Mouse (Mus musculus) CH12.LX (cell line): Measurements from ENCODE around the gene She. TPM values are rescaled to one million over a fixed set of nuclear protein-coding genes. Genes with fewer than 3 reads are reported as not detected.

Experiments used
- DNase-seq: peaks from one replicate; pipeline ENCODE4 v3.0.0-alpha.2; 2013; ENCODE audit errors: extremely low read depth
- H3K27ac ChIP-seq: 2 replicates; pipeline ENCODE4 v1.5.1; 2012; ENCODE audit warnings: low read depth, mild to moderate bottlenecking, control low read depth, moderate library complexity; ENCODE audit not compliant: insufficient read depth
- H3K27me3 ChIP-seq: replicated peaks from 2 replicates; pipeline ENCODE3; 2012; ENCODE audit warnings: inconsistent platforms
- H3K36me3 ChIP-seq, 2 experiments: replicated peaks in 1 of 2; 2 replicates each; pipeline versions ENCODE3 to v1.6.1; 2012; ENCODE audit warnings: inconsistent platforms in 1 of 2, low read length in 1 of 2, mild to moderate bottlenecking in 1 of 2, mixed read lengths in 1 of 2, moderate library complexity in 1 of 2; ENCODE audit not compliant: control insufficient read depth in 1 of 2, insufficient read depth in 1 of 2
- H3K4me1 ChIP-seq, 2 experiments: 2 replicates each; pipeline ENCODE4 v1.6.1; 2012; ENCODE audit warnings: inconsistent platforms in 1 of 2, moderate library complexity in 1 of 2; ENCODE audit not compliant: insufficient read depth in 2 of 2, control insufficient read depth in 1 of 2
- H3K4me2 ChIP-seq: 2 replicates; pipeline ENCODE4 v1.6.1; 2012; ENCODE audit warnings: low read depth, mild to moderate bottlenecking, control low read depth; ENCODE audit not compliant: poor library complexity, insufficient read depth, severe bottlenecking
- H3K4me3 ChIP-seq, 3 experiments: fragments of 150-350 bp in 1 of 3; sonication (generic) in 1 of 3; replicated peaks in 1 of 3; 2 replicates each; pipeline versions ENCODE3 to v1.5.1; 2011 to 2012; ENCODE audit warnings: low read depth in 2 of 3, low read length in 2 of 3, mild to moderate bottlenecking in 2 of 3, moderate library complexity in 2 of 3, control low read depth in 1 of 3, improper control_type of control experiment in 1 of 3, inconsistent platforms in 1 of 3, mixed read lengths in 1 of 3; ENCODE audit not compliant: poor library complexity in 1 of 3
- H3K79me2 ChIP-seq: replicated peaks from 2 replicates; pipeline ENCODE4 v1.6.1; 2012; ENCODE audit warnings: mild to moderate bottlenecking, moderate library complexity; ENCODE audit not compliant: control insufficient read depth, poor library complexity, insufficient read depth, severe bottlenecking; ENCODE audit errors: extremely low read depth
- H3K9ac ChIP-seq: 2 replicates; pipeline ENCODE4 v1.6.1; 2012; ENCODE audit warnings: low read depth, mild to moderate bottlenecking, control low read depth, moderate library complexity; ENCODE audit not compliant: insufficient read depth
- H3K9me3 ChIP-seq: replicated peaks from 2 replicates; pipeline ENCODE3; 2012; ENCODE audit warnings: low read length, inconsistent platforms, mixed read lengths
- BHLHE40 ChIP-seq: IDR thresholded peaks from 2 replicates; pipeline ENCODE4 v1.6.1; 2011; ENCODE audit warnings: mild to moderate bottlenecking, low read depth, low read length, improper control_type of control experiment
- CHD2 ChIP-seq: IDR thresholded peaks from 2 replicates; pipeline ENCODE4 v1.6.1; 2011; ENCODE audit warnings: low read length, improper control_type of control experiment
- CTCF ChIP-seq, 2 experiments: IDR thresholded peaks in 1 of 2; conservative IDR thresholded peaks in 1 of 2; 2 replicates each; pipeline ENCODE4 v1.5.1; 2011 to 2012; ENCODE audit warnings: low read depth in 2 of 2, low read length in 2 of 2, improper control_type of control experiment in 1 of 2, inconsistent platforms in 1 of 2, mild to moderate bottlenecking in 1 of 2, moderate library complexity in 1 of 2
- ELF1 ChIP-seq: IDR thresholded peaks from 2 replicates; pipeline ENCODE4 v1.6.1; 2014; ENCODE audit warnings: low read depth, mild to moderate bottlenecking, inconsistent platforms, low read length, improper control_type of control experiment
- GABPA ChIP-seq: IDR thresholded peaks from 2 replicates; pipeline ENCODE4 v1.6.1; 2012; ENCODE audit warnings: low read depth, low read length, improper control_type of control experiment, inconsistent platforms; ENCODE audit not compliant: insufficient replicate concordance
- IRF4 ChIP-seq: IDR thresholded peaks from 2 replicates; pipeline ENCODE4 v1.6.1; 2014; ENCODE audit warnings: low read depth, mild to moderate bottlenecking, inconsistent platforms, low read length, improper control_type of control experiment
- JUND ChIP-seq: conservative IDR thresholded peaks from 2 replicates; pipeline ENCODE4 v1.6.1; 2011; ENCODE audit warnings: low read depth, low read length, improper control_type of control experiment
- MAX ChIP-seq: IDR thresholded peaks from 2 replicates; pipeline ENCODE4 v1.6.1; 2011; ENCODE audit warnings: low read length, improper control_type of control experiment
- MAZ ChIP-seq: IDR thresholded peaks from 2 replicates; pipeline ENCODE4 v1.6.1; 2012; ENCODE audit warnings: low read depth, mild to moderate bottlenecking, inconsistent platforms, low read length, improper control_type of control experiment, moderate library complexity
- MXI1 ChIP-seq: IDR thresholded peaks from 2 replicates; pipeline ENCODE4 v1.6.1; 2011; ENCODE audit warnings: mild to moderate bottlenecking, low read depth, low read length, improper control_type of control experiment
- MYC ChIP-seq: IDR thresholded peaks from 2 replicates; pipeline ENCODE4 v1.6.1; 2011; ENCODE audit warnings: low read depth, mild to moderate bottlenecking, improper control_type of control experiment, low read length
- POLR2A ChIP-seq: IDR thresholded peaks from 2 replicates; pipeline ENCODE4 v1.6.1; 2011; ENCODE audit warnings: low read depth, mild to moderate bottlenecking, improper control_type of control experiment, low read length
- SIN3A ChIP-seq: IDR thresholded peaks from 2 replicates; pipeline ENCODE4 v1.6.1; 2012; ENCODE audit warnings: low read length, improper control_type of control experiment, inconsistent platforms
- TCF12 ChIP-seq: IDR thresholded peaks from 2 replicates; pipeline ENCODE4 v1.6.1; 2014; ENCODE audit warnings: low read depth, mild to moderate bottlenecking, inconsistent platforms, low read length, improper control_type of control experiment
- UBTF ChIP-seq: IDR thresholded peaks from 2 replicates; pipeline ENCODE4 v1.6.1; 2012; ENCODE audit warnings: low read depth, mild to moderate bottlenecking, inconsistent platforms, low read length, improper control_type of control experiment, moderate library complexity
- USF1 ChIP-seq: IDR thresholded peaks from 2 replicates; pipeline ENCODE4 v1.6.1; 2014; ENCODE audit warnings: low read depth, mild to moderate bottlenecking, inconsistent platforms, low read length, improper control_type of control experiment
- USF2 ChIP-seq: conservative IDR thresholded peaks from 2 replicates; pipeline ENCODE4 v1.6.1; 2011; ENCODE audit warnings: low read depth, low read length, improper control_type of control experiment
- ZKSCAN1 ChIP-seq: IDR thresholded peaks from 2 replicates; pipeline ENCODE4 v1.6.1; 2012; ENCODE audit warnings: low read depth, inconsistent platforms, low read length, improper control_type of control experiment, borderline replicate concordance
- ZMIZ1 ChIP-seq: IDR thresholded peaks from 2 replicates; pipeline ENCODE4 v1.6.1; 2012; ENCODE audit warnings: low read depth, mild to moderate bottlenecking, inconsistent platforms, low read length, improper control_type of control experiment
- dilution Hi-C: fragments of 300-500 bp; cut with MboI; formaldehyde crosslinking; loops from 2 replicates; pipeline ENCODE4 v1.14.3; 2020; ENCODE audit warnings: low sequenced_read_pairs; ENCODE audit not compliant: extremely low pct_unique_long_range_greater_than_20kb, extremely low pct_ligation_motif_present
- in situ Hi-C: fragments of 300-500 bp; cut with MboI; formaldehyde crosslinking; loops from 3 replicates; pipeline ENCODE4 v1.14.3; 2019; ENCODE audit warnings: low sequenced_read_pairs, low pct_ligation_motif_present, low pct_unique_long_range_greater_than_20kb, mixed read lengths
- polyA plus RNA-seq: library from polyadenylated mRNA; unstranded; fragments of >175 nt; gene quantifications from 2 replicates; pipeline ENCODE4 v1.2.1, GENCODE M21; 2012; ENCODE audit warnings: low read depth; ENCODE audit not compliant: insufficient read length
- total RNA-seq, 2 experiments: library from RNA; depleted of rRNA; stranded (reverse); fragments of 300-350 nt in 1 of 2; fragments of >200 nt in 1 of 2; gene quantifications; 2 replicates each; pipeline ENCODE4 v1.2.3; 2012 to 2014

She gene
- total and polyA plus RNA-seq, 3 experiments, result not detected

DNA sequence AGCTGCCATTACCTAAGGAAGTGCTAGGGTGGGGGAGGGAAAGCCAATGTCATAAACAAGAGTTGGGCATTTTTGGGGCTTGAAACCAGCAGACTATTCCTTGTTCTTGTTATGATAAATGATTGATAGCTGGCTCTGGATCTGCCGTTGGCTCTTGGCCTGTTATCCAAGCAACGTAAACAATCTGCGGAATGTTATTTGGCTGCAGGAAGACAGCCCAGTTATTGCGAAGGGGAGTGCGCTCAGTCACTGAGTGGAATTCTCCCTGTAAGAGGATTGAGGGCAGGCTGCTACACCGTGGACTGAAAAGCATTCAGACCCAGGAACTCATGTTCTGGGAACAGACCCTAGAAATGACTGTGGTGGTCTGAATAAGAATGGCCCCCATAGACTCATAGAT lies 41.5 kb downstream of the She start:
- H3K27ac ChIP-seq, result no peak overlapping the region
- peaks cover 0 to 5% of the 10 kb centered on the region in 2 experiments for H3K36me3 ChIP-seq
- TF ChIP-seq JUND (no peak), BHLHE40 (no peak), USF1 (no peak), MYC (no peak), TCF12 (no peak), POLR2A (no peak), ZKSCAN1 (no peak), ZMIZ1 (no peak), USF2 (no peak), MAX (no peak), ELF1 (no peak), MXI1 (no peak), GABPA (no peak), SIN3A (no peak), UBTF (no peak)
- in situ Hi-C loops (loop anchor here (5.0 kb wide), 1 partner anchor 40 kb away; the partner anchor contains the start of gene Il6ra), dilution Hi-C loops (no loop called here)
- no peak overlapping the region for H3K9ac ChIP-seq
- no peaks in the 10 kb centered on the region for H3K27me3 ChIP-seq
- H3K79me2 ChIP-seq, result no peaks in the 10 kb centered on the region
- no peak overlapping the region for H3K4me3 ChIP-seq
- H3K4me2 ChIP-seq, result no peak overlapping the region
- no peak for DNase-seq
- peaks cover 7% of the 10 kb centered on the region for H3K9me3 ChIP-seq
- H3K4me1 ChIP-seq, result peaks cover 4 to 56% of the 10 kb centered on the region in 2 experiments; a peak in 3 of 4 replicates

DNA sequence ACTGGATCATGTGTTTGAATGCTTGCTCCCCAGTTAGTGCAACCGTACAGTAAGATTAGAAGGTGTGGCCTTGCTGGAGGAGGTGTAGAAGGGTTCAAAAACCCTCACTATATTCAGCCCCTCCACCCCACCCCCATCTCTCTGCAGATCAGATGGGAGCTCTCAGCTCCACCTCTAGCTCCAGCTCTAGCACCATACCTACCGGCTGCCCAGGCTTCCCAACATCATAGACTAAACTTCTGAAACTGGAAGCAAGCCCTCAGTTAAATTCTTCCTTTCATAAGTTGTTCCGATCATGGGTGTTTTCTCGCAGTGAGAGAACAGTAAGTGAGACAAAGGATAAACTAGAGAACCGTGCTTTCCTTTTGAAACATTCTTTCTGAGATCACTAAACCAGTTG lies 42.9 kb downstream of the She start:
- no peak for DNase-seq
- TF ChIP-seq CTCF (conservative IDR thresholded peaks at IDR 0.05 in 1 of 2, IDR thresholded peaks at IDR 0.05 in 1 of 2; ENCODE audit: low read depth in 2 of 2, low read length in 2 of 2), result no peak
- TF ChIP-seq MAZ, result 0 out of 2 replicates have a peak, but pooled peaks have one; percentile 11
- no peak; the same call in 1 of the 2 replicates for TF ChIP-seq CHD2
- peak; percentile 24; the same call in 1 of the 2 replicates for TF ChIP-seq IRF4
- dilution Hi-C loops, result no loop called here
- Histone ChIP-seq H3K4me2 (no peak overlapping the region), H3K9ac (no peak overlapping the region), H3K4me1 (peaks cover 2 to 62% of the 10 kb centered on the region in 2 experiments; a peak in 2 of 4 replicates), H3K79me2 (no peaks in the 10 kb centered on the region), H3K9me3 (peaks cover 7% of the 10 kb centered on the region), H3K27ac (no peak overlapping the region; the same call in 1 of the 2 replicates), H3K27me3 (no peaks in the 10 kb centered on the region), H3K4me3 (no peak overlapping the region), H3K36me3 (peaks cover 0 to 10% of the 10 kb centered on the region in 2 experiments)
- in situ Hi-C loops, result loop anchor here (5.0 kb wide), 1 partner anchor 38 kb away; the partner anchor contains the start of gene Il6ra
